Mouse (Mus musculus) limb, embryonic 10.5 days (tissue): ENCODE data around the gene Cacnb4. TPM values are rescaled to one million over a fixed set of nuclear protein-coding genes. Genes with fewer than 3 reads are reported as not detected.

Source experiments
- DNase-seq: peaks from one replicate; pipeline ENCODE4 v3.0.0-alpha.2; 2017; ENCODE audit warnings: low spot score
- H3K27ac ChIP-seq: fragments of 300-500 bp; sonication (generic); 2 replicates; pipeline ENCODE4 v1.5.1; 2016; ENCODE audit warnings: mild to moderate bottlenecking
- H3K27me3 ChIP-seq: fragments of 300-500 bp; sonication (generic); 2 replicates; pipeline ENCODE4 v1.6.1; 2016; ENCODE audit warnings: low read depth, mild to moderate bottlenecking; ENCODE audit not compliant: poor library complexity, severe bottlenecking
- H3K36me3 ChIP-seq: fragments of 300-500 bp; sonication (generic); 2 replicates; pipeline ENCODE4 v1.6.1; 2016; ENCODE audit warnings: mild to moderate bottlenecking, moderate library complexity
- H3K4me1 ChIP-seq: fragments of 300-500 bp; sonication (generic); 2 replicates; pipeline ENCODE4 v1.6.1; 2016
- H3K4me3 ChIP-seq: fragments of 300-500 bp; sonication (generic); 2 replicates; pipeline ENCODE4 v1.5.1; 2016; ENCODE audit warnings: mild to moderate bottlenecking, moderate library complexity
- H3K9me3 ChIP-seq: fragments of 300-500 bp; sonication (generic); replicated peaks from 2 replicates; pipeline ENCODE4 v1.6.1; 2016; ENCODE audit warnings: mild to moderate bottlenecking
- WGBS: fragments of 180-500 bp; shearing (Covaris S2); methylation state at CpG from one replicate; pipeline ENCODE4 v1.1.7; 2016; 5-methylcytosine and 5-hydroxymethylcytosine counted together
- polyA plus RNA-seq: library from polyadenylated mRNA; unstranded; fragments of >200 nt; fragmentation: Nextera tagmentation; extraction: Ambion mirVana; gene quantifications from 2 replicates; pipeline ENCODE4 v1.2.1, GENCODE M21; 2016

The Cacnb4 gene
- polyA plus RNA-seq, 1 experiment from 2014 or later = 0.56 TPM

- 0 out of 2 replicates have a peak, but pooled peaks cover 6% of the 10 kb centered on the region for H3K4me1 ChIP-seq
- no peak overlapping the region for H3K27ac ChIP-seq
- H3K9me3 ChIP-seq = no peaks in the 10 kb centered on the region
- DNase-seq = no peak
- no peaks in the 10 kb centered on the region for H3K36me3 ChIP-seq
- no peak overlapping the region for H3K4me3 ChIP-seq
- WGBS = 92% methylated on average over 1 of the region's 1 CpGs
- no peaks in the 10 kb centered on the region for H3K27me3 ChIP-seq
Measured at GRCm38 (mm10) chr2:52521012-52521411, 155.6 kb downstream of the Cacnb4 start.

- Histone ChIP-seq H3K9me3 (no peaks in the 10 kb centered on the region), H3K4me1 (0 out of 2 replicates have a peak, but pooled peaks cover 4% of the 10 kb centered on the region), H3K4me3 (no peak overlapping the region), H3K36me3 (no peaks in the 10 kb centered on the region), H3K27me3 (no peaks in the 10 kb centered on the region), H3K27ac (no peak overlapping the region)
- WGBS = 95% methylated on average over 4 of the region's 4 CpGs
- no peak for DNase-seq
Measured at GRCm38 (mm10) chr2:52518740-52519139, 157.9 kb downstream of the Cacnb4 start.

- Histone ChIP-seq H3K27me3 (0 out of 2 replicates have a peak, but pooled peaks cover 5% of the 10 kb centered on the region), H3K9me3 (no peaks in the 10 kb centered on the region), H3K36me3 (no peaks in the 10 kb centered on the region), H3K4me1 (0 out of 2 replicates have a peak, but pooled peaks cover 4% of the 10 kb centered on the region), H3K27ac (no peak overlapping the region), H3K4me3 (no peak overlapping the region)
- no peak for DNase-seq
- 70% methylated on average over 3 of the region's 3 CpGs for WGBS
Measured at GRCm38 (mm10) chr2:52516534-52516933, 160.1 kb downstream of the Cacnb4 start.

GRCm38 (mm10) chr2:52512865-52513388, 163.7 kb downstream of the Cacnb4 start:
- H3K4me1 ChIP-seq = 0 out of 2 replicates have a peak, but pooled peaks cover 4% of the 10 kb centered on the region
- DNase-seq = no peak
- no peak overlapping the region for H3K27ac ChIP-seq
- no peak overlapping the region for H3K4me3 ChIP-seq
- no peaks in the 10 kb centered on the region for H3K9me3 ChIP-seq
- WGBS = 84% methylated on average over 3 of the region's 3 CpGs
- 0 out of 2 replicates have a peak, but pooled peaks cover 5% of the 10 kb centered on the region for H3K27me3 ChIP-seq
- H3K36me3 ChIP-seq = no peaks in the 10 kb centered on the region

GRCm38 (mm10) chr2:52512206-52512605, 164.4 kb downstream of the Cacnb4 start:
- Histone ChIP-seq H3K36me3 (no peaks in the 10 kb centered on the region), H3K4me1 (0 out of 2 replicates have a peak, but pooled peaks cover 4% of the 10 kb centered on the region), H3K27me3 (0 out of 2 replicates have a peak, but pooled peaks cover 5% of the 10 kb centered on the region), H3K4me3 (no peak overlapping the region), H3K9me3 (no peaks in the 10 kb centered on the region), H3K27ac (no peak overlapping the region)
- DNase-seq = no peak
- WGBS = 66% methylated on average over 3 of the region's 3 CpGs

GRCm38 (mm10) chr2:52511799-52512198, 164.8 kb downstream of the Cacnb4 start:
- H3K27ac ChIP-seq = no peak overlapping the region
- no peak overlapping the region for H3K4me3 ChIP-seq
- H3K4me1 ChIP-seq = 0 out of 2 replicates have a peak, but pooled peaks cover 4% of the 10 kb centered on the region
- H3K36me3 ChIP-seq = no peaks in the 10 kb centered on the region
- H3K9me3 ChIP-seq = no peaks in the 10 kb centered on the region
- H3K27me3 ChIP-seq = 0 out of 2 replicates have a peak, but pooled peaks cover 5% of the 10 kb centered on the region
- no peak for DNase-seq
- WGBS = 52% methylated on average over 13 of the region's 13 CpGs

- H3K27me3 ChIP-seq = 0 out of 2 replicates have a peak, but pooled peaks cover 5% of the 10 kb centered on the region
- no peak for DNase-seq
- no peaks in the 10 kb centered on the region for H3K9me3 ChIP-seq
- no peaks in the 10 kb centered on the region for H3K36me3 ChIP-seq
- H3K4me1 ChIP-seq = 0 out of 2 replicates have a peak, but pooled peaks cover 3% of the 10 kb centered on the region
- no peak overlapping the region for H3K4me3 ChIP-seq
- WGBS = 78% methylated on average over 19 of the region's 19 CpGs
- H3K27ac ChIP-seq = no peak overlapping the region
Measured at GRCm38 (mm10) chr2:52509779-52510500, 166.7 kb downstream of the Cacnb4 start.

- H3K4me1 ChIP-seq = 0 out of 2 replicates have a peak, but pooled peaks cover 3% of the 10 kb centered on the region
- no peak overlapping the region for H3K4me3 ChIP-seq
- 81% methylated on average over 2 of the region's 2 CpGs for WGBS
- no peak for DNase-seq
- no peaks in the 10 kb centered on the region for H3K9me3 ChIP-seq
- H3K27me3 ChIP-seq = no peaks in the 10 kb centered on the region
- no peaks in the 10 kb centered on the region for H3K36me3 ChIP-seq
- no peak overlapping the region for H3K27ac ChIP-seq
Measured at GRCm38 (mm10) chr2:52505164-52505563, 171.5 kb downstream of the Cacnb4 start.

GRCm38 (mm10) chr2:52504762-52505161, 171.9 kb downstream of the Cacnb4 start:
- DNase-seq = no peak
- Histone ChIP-seq H3K36me3 (no peaks in the 10 kb centered on the region), H3K9me3 (no peaks in the 10 kb centered on the region), H3K27ac (no peak overlapping the region), H3K27me3 (no peaks in the 10 kb centered on the region), H3K4me1 (0 out of 2 replicates have a peak, but pooled peaks cover 3% of the 10 kb centered on the region), H3K4me3 (no peak overlapping the region)
- 89% methylated on average over 3 of the region's 3 CpGs for WGBS

- WGBS = 92% methylated on average over 6 of the region's 6 CpGs
- no peaks in the 10 kb centered on the region for H3K4me1 ChIP-seq
- no peak overlapping the region for H3K27ac ChIP-seq
- DNase-seq = no peak
- H3K27me3 ChIP-seq = no peaks in the 10 kb centered on the region
- no peaks in the 10 kb centered on the region for H3K9me3 ChIP-seq
- no peaks in the 10 kb centered on the region for H3K36me3 ChIP-seq
- H3K4me3 ChIP-seq = no peak overlapping the region
Measured at GRCm38 (mm10) chr2:52499849-52500262, 176.8 kb downstream of the Cacnb4 start.

GRCm38 (mm10) chr2:52499101-52499537, 177.5 kb downstream of the Cacnb4 start:
- WGBS = 82% methylated on average over 12 of the region's 12 CpGs
- no peaks in the 10 kb centered on the region for H3K27me3 ChIP-seq
- H3K36me3 ChIP-seq = no peaks in the 10 kb centered on the region
- no peak for DNase-seq
- no peaks in the 10 kb centered on the region for H3K9me3 ChIP-seq
- H3K4me1 ChIP-seq = no peaks in the 10 kb centered on the region
- H3K4me3 ChIP-seq = no peak overlapping the region
- no peak overlapping the region for H3K27ac ChIP-seq

GRCm38 (mm10) chr2:52495097-52495694, 181.4 kb downstream of the Cacnb4 start:
- DNase-seq = no peak
- Histone ChIP-seq H3K4me1 (peaks cover 3% of the 10 kb centered on the region; the same call in 1 of the 2 replicates), H3K9me3 (no peaks in the 10 kb centered on the region), H3K4me3 (no peak overlapping the region), H3K27me3 (no peaks in the 10 kb centered on the region), H3K36me3 (no peaks in the 10 kb centered on the region), H3K27ac (no peak overlapping the region)
- WGBS = 89% methylated on average over 11 of the region's 11 CpGs

GRCm38 (mm10) chr2:52494274-52494673, 182.4 kb downstream of the Cacnb4 start:
- Histone ChIP-seq H3K27me3 (no peaks in the 10 kb centered on the region), H3K36me3 (no peaks in the 10 kb centered on the region), H3K9me3 (no peaks in the 10 kb centered on the region), H3K4me1 (peaks cover 11% of the 10 kb centered on the region), H3K27ac (no peak overlapping the region), H3K4me3 (no peak overlapping the region)
- WGBS = 82% methylated on average over 8 of the region's 8 CpGs
- no peak for DNase-seq
